In the genomic region with DNA sequence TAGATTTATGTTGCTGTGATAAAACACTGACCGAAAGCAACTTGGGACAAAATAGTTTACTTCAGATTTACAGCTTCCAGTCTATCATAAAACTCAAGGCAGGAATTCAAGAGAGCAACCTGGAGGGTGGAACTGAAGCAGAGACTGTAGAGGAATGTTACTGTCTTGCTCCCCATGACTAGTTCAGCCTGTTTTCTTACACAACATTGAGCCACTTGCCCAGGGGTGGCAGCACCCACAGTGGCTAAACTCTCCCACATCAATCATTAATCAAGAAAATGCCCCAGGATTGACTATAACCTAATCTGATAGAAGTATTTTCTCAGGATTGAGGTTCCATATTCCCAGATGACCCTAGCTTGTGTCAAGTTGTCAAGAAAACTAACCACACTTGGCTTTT, we compare ENCODE assay signal across 18 mouse cellular contexts.
"Had no signal": no experiment of that assay in that cellular context is flagged by ENCODE, and none has a peak within 500 bp of the region (broad histone marks: within the 10 kb centered on the region; RNA-seq: fewer than 3 reads in every experiment).

No protein-coding gene starts in this region.

- H3K4me3 ChIP-seq: midbrain, embryonic 10.5 days; midbrain, embryonic 12.5 days; myocyte; neural tube, embryonic 13.5 days; neural tube, embryonic 15.5 days had no signal

- H3K27me3 ChIP-seq: midbrain, embryonic 12.5 days; neural tube, embryonic 13.5 days; neural tube, embryonic 15.5 days had no signal

- DNase-seq: lung, embryonic 14.5 days; lung, postnatal 10 days; lung, postnatal 4 days; midbrain, embryonic 14.5 days; retina, postnatal 1 day; right cerebral cortex, adult 18-20 months; right cerebral cortex, postnatal 25 days; right cerebral cortex, postnatal 4 days; spleen, adult 18-20 months; thymus, adult 18-20 months; thymus, postnatal 14 days; thymus, postnatal 36 days had no signal

- H3K27ac ChIP-seq: midbrain, embryonic 10.5 days; midbrain, embryonic 12.5 days; neural tube, embryonic 13.5 days; neural tube, embryonic 15.5 days had no signal

- H3K4me1 ChIP-seq: midbrain, embryonic 12.5 days had no signal

- H3K9me3 ChIP-seq: midbrain, embryonic 10.5 days; midbrain, embryonic 12.5 days; neural tube, embryonic 13.5 days; neural tube, embryonic 15.5 days had no signal

- ATAC-seq: midbrain, embryonic 16.5 days had no signal

- H3K9ac ChIP-seq: lung, embryonic 14.5 days; midbrain, embryonic 12.5 days; neural tube, embryonic 13.5 days; neural tube, embryonic 15.5 days had no signal

- H3K4me2 ChIP-seq: lung, embryonic 14.5 days; midbrain, embryonic 12.5 days; neural tube, embryonic 13.5 days; neural tube, embryonic 15.5 days had no signal
